Mouse (Mus musculus): ENCODE results near the gene Ccdc22. TPM values are rescaled to one million over a fixed set of nuclear protein-coding genes. Genes with fewer than 3 reads are reported as not detected.

The Ccdc22 gene
- total RNA-seq, 2 experiments from 2014 or later = 17.8 to 20.1 TPM

DNA sequence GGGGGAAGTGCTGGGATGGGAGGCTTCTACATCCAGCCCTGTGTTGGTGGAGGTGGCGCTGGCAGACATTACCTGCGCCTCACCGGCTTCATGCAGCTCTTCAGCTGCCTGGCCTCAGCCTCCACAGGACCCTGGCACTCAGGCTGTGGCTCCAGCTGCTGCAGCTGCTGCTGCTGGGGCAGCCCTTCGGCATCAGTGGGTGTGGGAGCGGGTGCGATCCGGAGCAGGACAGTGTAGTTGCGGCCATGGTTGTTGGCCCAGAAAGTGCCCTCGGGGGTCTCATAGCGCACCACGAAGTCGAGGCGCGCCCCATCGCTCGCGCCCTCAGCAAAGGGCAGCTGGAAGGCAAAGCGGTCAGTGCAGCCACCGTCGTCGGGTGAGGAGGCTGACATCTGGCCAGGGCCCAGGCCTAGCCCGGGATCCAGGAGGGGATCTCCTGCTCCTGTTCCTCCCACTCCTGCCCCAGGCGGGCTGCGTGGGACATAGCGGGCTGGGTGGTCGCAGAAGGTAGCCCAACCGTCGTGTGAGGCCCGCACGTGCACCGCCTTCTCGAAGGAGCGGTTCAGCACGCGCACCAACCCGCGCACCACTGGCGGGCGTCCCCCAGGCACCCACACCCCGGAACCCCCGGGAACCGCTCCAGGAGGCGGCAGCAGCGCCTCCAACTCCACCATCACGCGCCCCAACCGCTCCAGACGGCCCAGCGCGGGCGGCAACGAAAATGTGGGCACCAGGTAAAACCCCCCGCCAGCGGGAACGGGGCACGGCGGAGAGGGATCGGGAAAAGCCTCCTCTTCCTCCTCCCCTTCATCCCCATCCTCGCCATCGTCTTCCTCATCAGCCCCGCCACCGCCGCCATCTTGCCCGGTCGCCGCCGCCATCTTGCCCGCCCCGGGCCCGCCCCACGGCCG, 31.9 kb downstream of the Ccdc22 start, which contains the start of gene Foxp3:
Gene Foxp3 (plus strand): TSS at position 469 of the 911 bp plus-strand sequence.
- peak; percentile 28 for DNase-seq

- no peak for DNase-seq
These were observed 32.9 kb downstream of the Ccdc22 start for GRCm38 (mm10) chrX:7572466-7572865.

GRCm38 (mm10) chrX:7571565-7572136, 33.7 kb downstream of the Ccdc22 start:
- no peak for DNase-seq

DNA sequence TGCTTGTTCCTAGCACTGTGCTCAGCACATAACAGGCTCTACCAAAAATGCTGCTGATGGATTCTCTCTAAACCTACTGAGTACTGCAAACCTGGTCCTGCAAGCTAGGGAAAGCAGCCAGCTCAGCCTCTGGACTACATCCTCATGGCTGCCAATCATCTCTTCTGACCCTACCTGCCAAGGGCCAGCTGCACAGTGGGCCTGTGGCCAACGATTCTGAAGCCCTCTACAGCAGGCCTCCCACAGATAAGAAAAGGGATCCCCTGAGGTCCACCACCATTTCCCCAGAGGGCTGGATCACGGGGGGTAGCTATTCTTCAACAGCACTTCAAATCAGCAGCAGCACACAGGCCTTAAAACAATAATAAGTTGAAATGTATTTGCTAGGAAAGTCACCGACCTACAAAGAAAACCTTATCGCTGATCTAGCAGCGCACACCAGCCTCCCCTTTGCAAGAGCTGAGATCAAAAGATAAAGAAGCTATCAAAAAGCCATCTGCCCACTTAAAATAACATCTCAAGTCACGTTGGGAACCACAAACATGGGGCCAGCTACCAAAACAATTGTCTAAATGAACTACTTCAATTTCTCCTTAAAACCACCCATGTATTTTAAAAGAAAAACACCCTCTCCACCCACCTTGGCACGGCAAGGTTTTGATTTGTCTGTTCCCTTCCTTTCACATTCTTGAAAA, 34.7 kb downstream of the Ccdc22 start:
- DNase-seq = no peak

DNA sequence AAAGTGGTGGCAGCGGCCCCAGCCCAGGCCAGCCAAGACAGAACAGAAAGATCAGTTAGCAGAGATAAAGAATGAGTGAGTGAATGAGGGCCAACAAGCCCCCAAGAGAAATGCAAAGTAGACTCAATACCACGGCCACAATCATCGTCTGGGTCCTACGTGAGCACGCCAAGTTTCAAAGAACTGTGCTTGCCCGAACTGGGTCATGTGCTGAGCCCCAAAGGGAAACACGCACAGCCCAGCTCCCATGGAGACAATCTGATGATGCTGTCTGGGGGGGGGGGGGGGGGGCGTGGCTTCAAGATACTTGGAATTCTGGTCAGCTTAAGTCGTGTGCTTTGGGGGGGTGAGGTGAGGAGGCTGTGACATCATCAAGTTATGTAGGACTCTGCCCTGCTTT, 37.8 kb downstream of the Ccdc22 start:
- no peak for DNase-seq

GRCm38 (mm10) chrX:7566352-7566751, 39.0 kb downstream of the Ccdc22 start:
- DNase-seq = no peak

DNA sequence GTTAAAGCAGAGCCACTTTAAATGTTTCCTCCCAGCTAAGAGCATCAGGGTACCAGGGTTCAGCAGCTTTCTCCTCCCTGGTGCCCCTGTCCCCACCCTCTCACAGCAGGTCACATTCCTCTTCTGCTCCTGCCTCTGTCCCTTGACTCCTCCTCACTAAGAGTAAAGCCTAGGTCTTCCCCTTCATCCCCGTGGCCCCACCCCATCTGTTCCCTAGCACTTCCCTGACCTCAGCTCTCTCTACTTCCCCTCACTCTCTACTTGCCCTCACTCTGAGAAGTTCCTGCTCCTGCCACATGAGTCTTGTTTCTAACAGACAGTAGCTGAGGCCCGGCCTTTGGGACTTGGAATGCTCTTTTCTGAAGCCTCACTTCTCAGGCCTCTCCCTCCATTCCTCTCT, 42.2 kb downstream of the Ccdc22 start:
- no peak for DNase-seq

GRCm38 (mm10) chrX:7553474-7553873, 51.8 kb downstream of the Ccdc22 start:
- no peak for DNase-seq

Other genes starting within 250 kb of the Ccdc22 start
- 10 to 100 TPM; 14.9 to 16.5 TPM for gene Usp27x, start 229.7 kb downstream of the Ccdc22 start, total RNA-seq (2021)
- gene Foxp3, start 31.9 kb downstream of the Ccdc22 start, total RNA-seq (2021) = under 1 TPM; 0.30 to 0.45 TPM
- gene Ppp1r3f, start 31.2 kb downstream of the Ccdc22 start, total RNA-seq (2021) = 1 to 10 TPM; 3.2 to 3.5 TPM
- not detected for gene Cacna1f, start 1.6 kb upstream of the Ccdc22 start, total RNA-seq (2021)
- 10 to 100 TPM; 44.4 to 58.6 TPM for gene Syp, start 33.0 kb upstream of the Ccdc22 start, total RNA-seq (2021)
- gene Prickle3, start 51.7 kb upstream of the Ccdc22 start, total RNA-seq (2021) = 10 to 100 TPM in 1 of 2 experiments, 1 to 10 TPM in 1; 9.2 to 18.0 TPM
- 10 to 100 TPM; 71.5 to 72.6 TPM for gene Plp2, start 65.9 kb upstream of the Ccdc22 start, total RNA-seq (2021)
- 1 to 10 TPM; 5.3 to 5.8 TPM for gene Magix, start 75.7 kb upstream of the Ccdc22 start, total RNA-seq (2021)
- 10 to 100 TPM; 38.0 to 40.1 TPM for gene Gpkow, start 91.6 kb upstream of the Ccdc22 start, total RNA-seq (2021)
- gene Wdr45, start 108.8 kb upstream of the Ccdc22 start, total RNA-seq (2021) = 10 to 100 TPM; 57.2 to 57.5 TPM
- not detected for gene Gm45208, start 116.7 kb upstream of the Ccdc22 start, total RNA-seq (2021)
- 10 to 100 TPM; 12.3 to 13.9 TPM for gene Praf2, start 122.9 kb upstream of the Ccdc22 start, total RNA-seq (2021)
- 1 to 10 TPM; 5.2 to 6.9 TPM for gene Ccdc120, start 145.4 kb upstream of the Ccdc22 start, total RNA-seq (2021)
- gene Tfe3, start 157.0 kb upstream of the Ccdc22 start, total RNA-seq (2021) = 10 to 100 TPM; 35.7 to 39.3 TPM
- gene Gripap1, start 184.2 kb upstream of the Ccdc22 start, total RNA-seq (2021) = 10 to 100 TPM; 34.2 to 48.2 TPM
- gene Kcnd1, start 216.8 kb upstream of the Ccdc22 start, total RNA-seq (2021) = 1 to 10 TPM; 1.2 to 2.1 TPM
- gene Otud5, start 235.8 kb upstream of the Ccdc22 start, total RNA-seq (2021) = 10 to 100 TPM; 49.6 to 54.7 TPM